Mouse (Mus musculus) hindbrain, embryonic 13.5 days (tissue): ENCODE results near the gene Gatc. TPM values are rescaled to one million over a fixed set of nuclear protein-coding genes. Genes with fewer than 3 reads are reported as not detected.

ENCODE experiments used
- ATAC-seq: fragments of 200-750 bp; cut with Nextera tagmentation; 2 replicates; pipeline ENCODE4 v1.8.0; 2017; ENCODE audit warnings: moderate TSS enrichment; ENCODE audit not compliant: low FRiP score
- H3K27ac ChIP-seq: fragments of 300-500 bp; sonication (generic); 2 replicates; pipeline ENCODE4 v1.5.1; 2015; ENCODE audit warnings: inconsistent platforms, mild to moderate bottlenecking, moderate library complexity
- H3K27me3 ChIP-seq: fragments of 300-500 bp; sonication (generic); 2 replicates; pipeline ENCODE4 v1.6.1; 2015; ENCODE audit warnings: mild to moderate bottlenecking, inconsistent platforms
- H3K36me3 ChIP-seq: fragments of 300-500 bp; sonication (generic); 2 replicates; pipeline ENCODE4 v1.6.1; 2015; ENCODE audit warnings: mild to moderate bottlenecking, inconsistent platforms
- H3K4me1 ChIP-seq: fragments of 300-500 bp; sonication (generic); replicated peaks from 2 replicates; pipeline ENCODE4 v1.6.1; 2015; ENCODE audit warnings: inconsistent platforms
- H3K4me2 ChIP-seq: fragments of 300-500 bp; sonication (generic); 2 replicates; pipeline ENCODE4 v1.6.1; 2015; ENCODE audit warnings: inconsistent platforms, mild to moderate bottlenecking, moderate library complexity
- H3K4me3 ChIP-seq: fragments of 300-500 bp; sonication (generic); 2 replicates; pipeline ENCODE4 v1.5.1; 2015; ENCODE audit warnings: mild to moderate bottlenecking, inconsistent platforms
- H3K9ac ChIP-seq: fragments of 300-500 bp; sonication (generic); 2 replicates; pipeline ENCODE4 v1.6.1; 2015; ENCODE audit warnings: mild to moderate bottlenecking, inconsistent platforms
- H3K9me3 ChIP-seq: fragments of 300-500 bp; sonication (generic); 2 replicates; pipeline ENCODE4 v1.6.1; 2016; ENCODE audit warnings: inconsistent platforms
- WGBS: fragments of 180-500 bp; shearing (Covaris S2); methylation state at CpG from one replicate; pipeline ENCODE4 v1.1.7; 2015; 5-methylcytosine and 5-hydroxymethylcytosine counted together
- polyA plus RNA-seq: library from polyadenylated mRNA; unstranded; fragments of >200 nt; fragmentation: Nextera tagmentation; extraction: Ambion mirVana; gene quantifications from 2 replicates; pipeline ENCODE4 v1.2.1, GENCODE M21; 2015

Gatc gene
- polyA plus RNA-seq, 1 experiment from 2014 or later, result 31.8 TPM

DNA sequence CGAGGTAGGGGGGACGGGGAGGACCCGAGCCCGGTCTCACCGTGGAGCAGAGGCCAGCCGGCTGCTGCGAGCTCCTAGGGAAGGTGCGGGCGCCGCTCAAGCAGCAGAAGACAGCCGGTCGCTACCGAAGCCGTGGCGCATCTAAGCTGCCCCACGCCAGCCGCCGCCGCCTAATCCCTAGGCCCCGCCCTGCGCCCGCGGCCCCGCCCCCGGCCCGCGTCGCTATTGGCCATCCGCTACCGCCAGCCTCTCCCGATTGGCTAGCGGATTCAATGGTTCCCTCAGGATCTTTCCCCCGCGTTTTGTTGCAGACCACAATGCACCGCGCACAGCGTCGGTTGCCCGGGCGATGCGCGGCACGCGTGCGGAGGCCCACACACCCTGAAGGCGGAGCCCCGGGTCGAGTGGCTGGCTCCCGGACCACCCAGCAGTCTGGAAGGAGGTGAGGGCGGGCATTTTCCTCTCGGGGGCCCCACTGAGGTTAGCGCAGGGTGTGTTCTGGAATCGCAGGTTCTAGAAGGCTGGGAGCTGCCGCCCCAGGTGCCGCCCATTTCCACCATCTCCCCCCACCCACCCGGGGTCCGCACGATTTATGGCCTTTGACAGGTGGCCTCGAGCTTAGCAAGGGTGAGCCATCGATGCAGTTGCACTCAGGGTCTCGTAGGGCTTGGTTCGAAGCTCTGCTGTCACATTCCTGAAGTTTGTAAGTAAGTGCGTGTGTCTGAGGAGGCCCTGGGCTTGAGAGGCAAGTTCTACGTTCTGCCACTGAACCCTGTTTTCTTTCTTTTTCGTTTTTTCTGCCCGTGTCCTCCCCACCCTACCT, 40.0 kb downstream of the Gatc start, which contains the start of gene Dynll1:
TSS of gene Dynll1 (minus strand) at position 208 of the 823 bp plus-strand sequence.
- H3K36me3 ChIP-seq, result peaks cover 30% of the 10 kb centered on the region
- H3K4me2 ChIP-seq, result peak within 1 kb of the TSS; percentile 84
- peaks cover 39% of the 10 kb centered on the region for H3K4me1 ChIP-seq
- H3K27me3 ChIP-seq, result peaks cover 7% of the 10 kb centered on the region; the same call in 1 of the 2 replicates
- H3K9ac ChIP-seq, result peak within 1 kb of the TSS; percentile 90
- under 1% methylated on average over 56 of the region's 66 CpGs for WGBS
- peak; percentile 97 for ATAC-seq
- peak within 1 kb of the TSS; percentile 96 for H3K27ac ChIP-seq
- H3K9me3 ChIP-seq, result no peaks in the 10 kb centered on the region
- H3K4me3 ChIP-seq, result peak within 1 kb of the TSS; percentile 86

DNA sequence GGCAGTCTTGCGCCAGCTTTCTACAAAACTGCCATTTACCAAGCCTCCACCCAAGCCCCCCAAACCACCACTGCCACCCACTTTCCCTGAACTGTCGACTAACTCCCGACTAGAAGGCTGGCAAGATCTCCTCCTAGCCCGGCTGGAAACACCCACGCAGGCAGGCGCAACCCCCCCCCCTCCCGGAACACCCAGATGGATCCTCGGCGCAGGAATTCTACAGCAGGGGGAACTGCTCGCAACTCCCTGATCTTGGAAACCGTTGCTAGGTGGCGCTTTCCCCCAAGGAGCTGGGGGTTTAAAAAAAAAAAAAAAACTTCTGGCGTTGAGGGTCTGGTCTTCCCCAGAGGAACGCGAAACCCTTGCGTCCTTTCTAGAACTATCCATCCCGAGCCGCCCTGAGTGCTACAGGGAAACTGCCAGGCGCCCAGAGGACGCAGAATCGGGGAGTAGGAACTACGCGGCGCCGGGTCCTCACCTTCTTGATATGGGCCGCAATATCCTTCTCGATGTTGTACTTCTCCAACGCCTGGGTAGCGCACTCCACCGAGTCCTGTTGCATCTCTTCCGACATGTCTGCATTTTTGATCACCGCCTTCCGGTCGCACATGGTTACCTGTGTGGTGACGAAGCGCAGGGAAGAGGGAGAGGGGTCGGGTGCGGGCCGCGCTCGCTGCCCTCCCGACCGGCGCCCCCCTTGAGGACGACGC, 40.8 kb downstream of the Gatc start:
- Histone ChIP-seq H3K4me2 (peak overlapping the region; percentile 74), H3K9me3 (no peaks in the 10 kb centered on the region), H3K36me3 (peaks cover 38% of the 10 kb centered on the region), H3K4me3 (peak overlapping the region; percentile 86), H3K27ac (peak overlapping the region; percentile 96), H3K9ac (peak overlapping the region; percentile 90), H3K27me3 (peaks cover 7% of the 10 kb centered on the region; the same call in 1 of the 2 replicates), H3K4me1 (peaks cover 39% of the 10 kb centered on the region)
- WGBS, result under 1% methylated on average over 46 of the region's 46 CpGs
- peak; percentile 60 for ATAC-seq

DNA sequence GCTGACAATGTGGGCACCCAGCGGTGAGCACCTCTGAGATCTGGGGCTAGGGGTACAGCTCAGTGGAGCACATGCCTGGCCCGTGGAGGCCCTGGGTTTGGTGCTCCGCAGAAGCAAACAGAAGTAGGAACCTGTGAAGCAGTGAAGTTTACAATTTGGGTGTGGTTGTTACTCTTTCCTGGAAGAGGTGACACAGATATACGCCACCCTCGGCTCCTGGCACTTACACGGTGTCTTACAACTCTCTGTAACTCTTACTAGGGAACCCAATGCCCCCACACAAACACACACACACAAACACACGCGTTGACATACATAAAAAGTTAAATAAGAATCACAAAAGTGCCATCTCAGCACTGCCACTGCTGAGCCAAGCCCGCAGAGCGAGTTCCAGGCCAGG, 44.6 kb downstream of the Gatc start:
- H3K27me3 ChIP-seq, result no peaks in the 10 kb centered on the region
- H3K4me1 ChIP-seq, result peaks cover 32% of the 10 kb centered on the region
- H3K4me3 ChIP-seq, result no peak overlapping the region
- H3K36me3 ChIP-seq, result peaks cover 71% of the 10 kb centered on the region
- H3K4me2 ChIP-seq, result no peak overlapping the region
- 0 out of 2 replicates have a peak overlapping the region, but pooled peaks have one; percentile 25 for H3K27ac ChIP-seq
- WGBS, result 84% methylated on average over 10 of the region's 10 CpGs
- ATAC-seq, result no peak
- no peaks in the 10 kb centered on the region for H3K9me3 ChIP-seq
- H3K9ac ChIP-seq, result no peak overlapping the region

DNA sequence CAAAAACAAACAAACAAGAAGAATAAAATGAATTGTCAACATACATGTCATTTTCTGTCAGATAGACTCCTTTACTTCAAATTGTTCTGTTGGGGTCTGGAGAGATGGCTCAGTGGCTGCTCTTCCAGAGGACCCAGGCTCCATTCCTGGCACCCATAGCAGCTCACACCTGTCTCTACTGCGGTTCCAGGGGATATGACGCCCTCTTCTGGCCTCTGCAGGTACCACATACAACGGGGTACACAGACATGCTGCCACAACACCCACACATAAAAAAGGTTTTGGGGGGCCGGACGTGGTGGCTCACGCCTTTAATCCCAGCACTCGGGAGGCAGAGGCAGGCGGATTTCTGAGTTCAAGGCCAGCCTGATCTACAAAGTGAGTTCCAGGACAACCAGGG, 46.8 kb downstream of the Gatc start:
- Histone ChIP-seq H3K4me3 (no peak overlapping the region), H3K9me3 (no peaks in the 10 kb centered on the region), H3K9ac (no peak overlapping the region), H3K27me3 (no peaks in the 10 kb centered on the region), H3K4me2 (no peak overlapping the region), H3K27ac (no peak overlapping the region), H3K4me1 (peaks cover 22% of the 10 kb centered on the region), H3K36me3 (peaks cover 91% of the 10 kb centered on the region)
- WGBS, result 90% methylated on average over 8 of the region's 8 CpGs
- ATAC-seq, result no peak

DNA sequence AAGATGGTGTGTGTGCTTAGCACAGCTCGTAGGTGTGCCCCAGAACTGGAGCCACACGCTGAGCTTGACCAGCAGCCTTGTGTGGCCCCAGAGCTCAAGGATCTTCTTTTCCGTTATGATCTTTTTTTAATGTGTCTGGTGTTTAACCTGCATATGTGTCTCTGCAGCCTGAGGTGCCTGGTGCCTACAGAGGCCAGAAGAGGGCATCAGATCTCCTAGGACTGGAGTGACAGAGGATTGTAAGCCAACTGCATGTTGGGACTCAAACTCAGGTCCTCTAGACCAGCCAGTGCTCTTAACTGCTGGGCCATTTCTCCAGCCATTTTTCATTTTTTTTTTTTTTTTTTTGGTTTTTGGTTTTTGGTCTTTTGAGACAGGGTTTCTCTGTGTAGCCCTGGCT, 56.2 kb downstream of the Gatc start:
- 93% methylated on average over 3 of the region's 3 CpGs for WGBS
- Histone ChIP-seq H3K27ac (no peak overlapping the region), H3K4me3 (no peak overlapping the region), H3K4me1 (peaks cover 6% of the 10 kb centered on the region), H3K9me3 (no peaks in the 10 kb centered on the region), H3K9ac (no peak overlapping the region), H3K4me2 (no peak overlapping the region), H3K36me3 (peaks cover 44% of the 10 kb centered on the region), H3K27me3 (no peaks in the 10 kb centered on the region)
- ATAC-seq, result no peak

Other genes with a start within 250 kb of the Gatc start
- gene Gm10401, start 242.9 kb downstream of the Gatc start, polyA plus RNA-seq, result 42.7 and 44.4 TPM in 2 replicates
- gene Acads, start 221.8 kb downstream of the Gatc start, polyA plus RNA-seq, result 24.4 and 25.2 TPM in 2 replicates
- gene Unc119b, start 206.2 kb downstream of the Gatc start, polyA plus RNA-seq, result 36.7 and 38.0 TPM in 2 replicates
- 22.3 and 27.2 TPM in 2 replicates for gene Mlec, start 183.0 kb downstream of the Gatc start, polyA plus RNA-seq
- gene Cabp1, start 146.8 kb downstream of the Gatc start, polyA plus RNA-seq, result 12.4 and 13.0 TPM in 2 replicates
- 103 and 105 TPM in 2 replicates for gene Pop5, start 105.3 kb downstream of the Gatc start, polyA plus RNA-seq
- gene Rnf10, start 68.3 kb downstream of the Gatc start, polyA plus RNA-seq, result 156 and 160 TPM in 2 replicates
- 53.1 and 56.5 TPM in 2 replicates for gene Coq5, start 61.5 kb downstream of the Gatc start, polyA plus RNA-seq
- gene Dynll1, start 40.2 kb downstream of the Gatc start, polyA plus RNA-seq, result 1,285 and 1,377 TPM in 2 replicates
- 165 and 181 TPM in 2 replicates for gene Srsf9, start 14.0 kb downstream of the Gatc start, polyA plus RNA-seq
- 51.7 and 57.6 TPM in 2 replicates for gene Triap1, start within 50 bp of the Gatc start, polyA plus RNA-seq
- gene Cox6a1, start 7.8 kb upstream of the Gatc start, polyA plus RNA-seq, result 1,031 and 1,095 TPM in 2 replicates
- gene Msi1, start 88.4 kb upstream of the Gatc start, polyA plus RNA-seq, result 71.8 and 76.9 TPM in 2 replicates
- gene Pla2g1b, start 125.1 kb upstream of the Gatc start, polyA plus RNA-seq, result not detected in 2 replicates
- gene Sirt4, start 143.5 kb upstream of the Gatc start, polyA plus RNA-seq, result 30.0 TPM in 2 replicates
- gene Pxn, start 165.5 kb upstream of the Gatc start, polyA plus RNA-seq, result 19.9 and 23.4 TPM in 2 replicates
- gene Rplp0, start 218.3 kb upstream of the Gatc start, polyA plus RNA-seq, result 895 and 907 TPM in 2 replicates
- 42.2 and 42.4 TPM in 2 replicates for gene Gcn1l1, start 224.1 kb upstream of the Gatc start, polyA plus RNA-seq